Mouse (Mus musculus) adrenal gland, postnatal 4 days (tissue): Measurements from ENCODE around the gene Gm7073. TPM values are rescaled to one million over a fixed set of nuclear protein-coding genes. Genes with fewer than 3 reads are reported as not detected.

Source experiments
- DNase-seq, 2 experiments: peaks; one replicate each; pipeline ENCODE4 v3.0.0; 2021 to 2022; ENCODE audit warnings: low spot score in 2 of 2, mixed read lengths in 2 of 2
- long read RNA-seq, 2 experiments: library from polyadenylated mRNA; stranded (forward); transcript quantifications; one replicate each; pipeline ENCODE4 v2.0.0; 2021
- total RNA-seq, 2 experiments: library from RNA; stranded (reverse); gene quantifications; 2 replicates each; pipeline ENCODE4 v1.2.3; 2021

The Gm7073 gene
- not detected for total RNA-seq
- long read RNA-seq, experiment 1, result 0 reads
- long read RNA-seq, experiment 2, result 0 reads

- DNase-seq, result no peak
These were observed at the start of gene Gm7073 for GRCm38 (mm10) chrX:60539149-60539548. TSS of gene Gm7073 (minus strand) at chrX:60539249.

GRCm38 (mm10) chrX:60570539-60570938, 31.5 kb upstream of the Gm7073 start:
- DNase-seq, result no peak

GRCm38 (mm10) chrX:60569047-60569446, 30.0 kb upstream of the Gm7073 start:
- DNase-seq, result no peak

- DNase-seq, result no peak
These were observed 16.2 kb upstream of the Gm7073 start for GRCm38 (mm10) chrX:60555242-60555641.

GRCm38 (mm10) chrX:60547444-60548304, 8.6 kb upstream of the Gm7073 start:
- peak; percentile 2 to 3 for DNase-seq

- DNase-seq, result no peak
These were observed 8.0 kb upstream of the Gm7073 start for GRCm38 (mm10) chrX:60547098-60547443.

GRCm38 (mm10) chrX:60545906-60546305, 6.9 kb upstream of the Gm7073 start:
- no peak for DNase-seq

- DNase-seq, result no peak
These were observed 6.4 kb upstream of the Gm7073 start for GRCm38 (mm10) chrX:60545444-60545843.

- no peak for DNase-seq
These were observed 5.0 kb upstream of the Gm7073 start for GRCm38 (mm10) chrX:60544098-60544497.

GRCm38 (mm10) chrX:60542901-60543300, 3.9 kb upstream of the Gm7073 start:
- no peak for DNase-seq

GRCm38 (mm10) chrX:60503995-60504394, 35.1 kb downstream of the Gm7073 start:
- DNase-seq, result no peak

- DNase-seq, result no peak
These were observed 41.3 kb downstream of the Gm7073 start for GRCm38 (mm10) chrX:60497750-60498149.

- DNase-seq, result no peak
These were observed 43.7 kb downstream of the Gm7073 start for GRCm38 (mm10) chrX:60495308-60495707.

GRCm38 (mm10) chrX:60463786-60464185, 75.3 kb downstream of the Gm7073 start:
- DNase-seq, result no peak

- no peak for DNase-seq
These were observed 124.4 kb downstream of the Gm7073 start for GRCm38 (mm10) chrX:60414563-60415111.

GRCm38 (mm10) chrX:60405681-60406080, 133.4 kb downstream of the Gm7073 start:
- DNase-seq, result no peak

- DNase-seq, result peak; percentile 51 to 71
These were observed 134.4 kb downstream of the Gm7073 start for GRCm38 (mm10) chrX:60404668-60405044.

- DNase-seq, result peak; percentile 42 to 53
These were observed 135.0 kb downstream of the Gm7073 start for GRCm38 (mm10) chrX:60403764-60404667.

GRCm38 (mm10) chrX:60403062-60403763, 135.8 kb downstream of the Gm7073 start:
- peak in 1 of 2 experiments; percentile 3 for DNase-seq

GRCm38 (mm10) chrX:60394292-60394691, 144.8 kb downstream of the Gm7073 start:
- no peak for DNase-seq

GRCm38 (mm10) chrX:60386852-60387251, 152.2 kb downstream of the Gm7073 start:
- no peak for DNase-seq
